Mouse (Mus musculus) B cell, adult 2 months (primary cell): ENCODE data around the gene Acy3.
"Not testable (repeated sequence)": the region's sequence is repeated elsewhere in the genome, so short reads cannot be mapped to it uniquely, and the experiment has no call there.

Experiments used
- DNase-seq, 2 experiments: peaks; one replicate each; pipeline ENCODE4 v3.0.0; 2022

Gene Acy3

DNA sequence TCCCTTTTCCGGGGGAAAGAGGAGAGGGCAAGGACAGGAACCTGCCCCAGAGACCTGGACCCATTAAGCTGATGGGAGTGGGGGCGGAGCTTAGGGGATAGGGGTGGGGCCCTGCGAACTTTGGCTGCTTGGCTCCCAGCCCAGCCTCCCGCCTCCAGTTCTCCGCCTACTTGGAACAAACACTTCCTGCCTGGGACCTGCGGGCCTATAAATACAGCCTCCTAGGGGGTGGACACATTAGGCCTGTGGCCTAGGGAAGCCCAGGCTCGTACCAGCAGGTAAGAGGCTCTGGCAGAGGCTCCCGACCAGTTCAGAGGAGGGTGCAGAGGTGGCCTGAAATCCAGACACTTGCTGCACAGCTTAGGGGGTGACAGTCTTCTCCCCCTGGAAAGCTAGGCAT lies at the start of gene Acy3:
Gene Acy3, plus strand, starts transcription at position 237 of the 400 bp plus-strand sequence.
- DNase-seq, result no peak

DNA sequence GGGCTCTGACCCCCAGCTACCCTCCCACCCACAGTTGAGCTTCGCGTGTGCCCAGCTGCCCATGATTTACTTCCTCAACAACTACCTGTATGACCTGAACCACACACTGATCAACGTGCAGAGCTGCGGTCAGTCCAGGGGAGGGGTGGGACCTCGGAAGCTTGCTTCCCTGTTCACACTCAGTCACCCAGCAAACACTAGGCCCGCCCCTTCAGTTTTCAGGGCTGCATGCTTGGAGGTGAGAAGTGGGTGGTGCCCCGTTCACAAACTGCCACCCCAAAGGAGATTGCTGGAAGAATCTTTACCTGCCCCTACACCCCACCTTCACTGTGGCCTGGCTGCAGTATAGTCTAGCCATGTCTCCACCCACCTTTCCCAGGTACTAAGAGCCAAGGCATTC lies 44.1 kb upstream of the Acy3 start:
- DNase-seq, result peak in 1 of 2 experiments; percentile 18

DNA sequence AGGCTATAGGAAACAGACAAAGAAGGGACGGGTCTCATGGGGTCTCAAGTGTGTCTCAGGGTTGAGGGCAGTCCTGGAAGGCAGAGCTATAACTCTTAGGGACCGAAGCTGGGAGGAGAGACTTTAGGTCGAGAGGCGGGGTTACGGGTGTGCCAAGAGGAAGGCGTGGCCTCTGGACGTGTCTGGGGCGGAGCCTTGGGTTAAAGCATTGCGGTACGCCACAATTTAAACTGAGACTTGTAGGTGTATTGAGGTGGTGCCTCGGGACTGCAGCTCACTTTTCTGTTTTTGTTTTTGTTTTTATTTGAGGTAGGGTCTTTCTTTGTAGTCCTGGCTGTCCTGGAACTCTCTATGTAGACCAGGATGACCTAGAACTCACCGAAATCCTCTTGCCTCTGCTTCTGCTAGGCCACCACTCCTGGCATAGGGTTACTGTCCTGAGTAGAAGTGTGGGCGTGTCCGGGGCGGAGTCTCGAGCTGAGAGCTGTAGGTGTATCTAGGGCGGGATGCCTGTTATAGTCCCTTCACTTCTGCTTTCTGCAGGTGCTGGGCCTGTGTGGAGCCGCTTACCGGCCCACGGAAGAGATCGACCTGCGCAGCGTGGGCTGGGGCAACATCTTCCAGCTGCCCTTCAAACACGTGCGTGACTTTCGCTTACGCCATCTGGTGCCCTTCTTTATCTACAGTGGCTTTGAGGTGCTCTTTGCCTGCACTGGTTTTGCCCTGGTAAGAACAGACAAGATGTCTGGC lies 43.2 kb upstream of the Acy3 start:
- DNase-seq, result peak; percentile 91 to 93

DNA sequence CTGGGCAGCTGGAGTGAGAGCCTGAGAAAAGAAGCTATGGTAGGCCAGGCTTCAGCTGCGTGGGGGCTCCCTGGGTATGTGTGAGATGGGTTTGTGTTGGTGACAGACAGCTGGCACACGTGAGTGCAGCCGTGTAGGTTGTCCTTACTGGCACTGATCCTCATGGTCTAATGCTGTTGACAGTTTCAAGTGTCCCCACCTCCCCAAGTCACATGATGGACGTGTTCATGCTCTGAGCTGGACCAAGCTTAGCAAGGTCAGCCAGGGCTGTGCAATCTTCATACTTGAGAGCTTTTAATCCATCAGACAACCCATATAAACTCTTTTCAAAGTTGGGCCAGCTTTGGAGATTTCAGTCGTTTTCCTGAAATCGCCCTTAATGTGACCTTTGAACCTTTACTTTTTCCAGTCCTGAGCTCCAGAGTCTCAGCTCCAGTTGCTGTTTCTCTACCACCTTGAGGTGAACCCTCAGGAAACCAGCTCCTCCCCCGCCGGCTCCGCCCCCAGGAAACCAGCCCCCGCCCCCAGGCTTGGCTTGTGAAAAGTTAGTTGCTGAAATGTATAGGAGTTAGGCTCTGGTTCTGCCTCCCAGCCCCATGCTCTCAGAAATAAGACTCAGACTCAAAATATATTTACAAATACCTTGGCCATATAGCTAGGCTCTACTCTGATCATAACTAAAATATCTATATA lies 40.4 kb upstream of the Acy3 start:
- peak; percentile 71 to 73 for DNase-seq

DNA sequence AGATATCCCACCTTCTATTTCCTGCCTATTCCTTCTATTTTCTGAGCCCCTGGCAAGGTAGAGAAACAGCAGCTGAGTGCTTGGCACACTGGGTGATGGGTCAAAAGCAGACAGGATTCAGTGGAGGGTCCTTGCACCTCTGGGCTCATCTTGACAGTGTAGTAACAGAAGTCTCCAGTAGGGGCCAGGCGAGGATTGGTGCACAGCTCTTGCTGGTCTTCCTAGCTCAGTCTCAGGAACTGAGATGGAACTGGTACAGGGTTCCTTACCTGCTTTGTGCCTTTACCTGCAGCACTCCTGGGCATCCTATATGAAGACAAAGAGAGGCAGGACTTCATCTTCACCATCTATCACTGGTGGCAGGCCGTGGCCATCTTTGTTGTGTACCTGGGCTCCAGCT lies 39.7 kb upstream of the Acy3 start:
- peak; percentile 76 to 80 for DNase-seq

DNA sequence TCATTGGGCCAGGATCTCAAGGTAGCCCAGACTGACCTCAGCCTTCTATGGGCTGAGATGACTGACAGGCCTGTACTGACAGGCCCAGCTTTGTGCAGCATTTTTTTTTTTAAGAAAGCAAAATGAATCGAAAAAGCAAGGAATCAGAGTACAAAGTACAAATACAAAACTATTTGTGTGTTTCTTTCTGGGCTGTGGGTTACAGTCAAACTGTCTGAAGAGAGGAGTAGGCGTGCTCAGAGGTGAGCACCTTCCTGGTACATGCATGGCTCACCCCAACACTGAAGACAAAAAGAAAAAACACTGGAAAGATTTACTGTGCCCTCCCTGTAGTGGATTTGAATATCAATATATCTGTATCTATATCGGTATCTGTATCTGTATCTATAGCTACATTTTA lies 38.6 kb upstream of the Acy3 start:
- no peak for DNase-seq

DNA sequence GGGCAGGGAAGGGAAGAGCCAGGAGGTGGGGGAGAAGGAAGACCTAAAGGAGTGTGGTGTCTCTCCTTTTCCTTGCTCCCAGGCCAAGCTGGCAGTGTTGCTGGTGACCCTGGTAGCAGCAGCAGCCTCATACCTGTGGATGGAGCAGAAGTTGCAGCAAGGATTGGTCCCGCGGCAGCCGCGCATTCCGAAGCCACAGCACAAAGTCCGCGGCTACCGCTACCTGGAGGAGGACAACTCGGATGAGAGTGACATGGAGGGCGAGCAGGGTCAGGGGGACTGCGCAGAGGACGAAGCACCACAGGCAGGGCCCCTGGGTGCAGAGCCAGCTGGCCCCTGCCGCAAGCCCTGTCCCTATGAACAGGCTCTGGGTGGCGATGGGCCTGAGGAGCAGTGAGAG lies 37.8 kb upstream of the Acy3 start:
- DNase-seq, result no peak

DNA sequence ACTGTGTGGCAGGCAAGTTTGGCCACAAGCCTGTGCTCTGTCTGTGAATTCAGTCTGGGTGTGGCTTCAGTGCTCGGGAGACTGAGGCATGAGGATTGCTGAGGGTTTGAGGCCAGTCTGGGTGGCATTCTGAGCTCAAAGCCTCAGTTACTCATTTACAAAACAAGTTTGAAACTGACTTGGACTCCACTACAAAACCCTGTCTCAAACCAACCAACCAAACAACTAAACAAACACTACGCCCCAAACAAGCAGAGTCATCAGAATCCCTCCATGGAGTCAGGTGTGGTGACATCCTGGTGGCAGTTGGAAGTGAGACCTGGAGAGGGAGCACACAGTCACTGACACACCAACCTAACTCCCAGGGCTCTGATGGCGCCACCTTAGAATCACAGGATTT lies 36.0 kb upstream of the Acy3 start:
- no peak for DNase-seq

DNA sequence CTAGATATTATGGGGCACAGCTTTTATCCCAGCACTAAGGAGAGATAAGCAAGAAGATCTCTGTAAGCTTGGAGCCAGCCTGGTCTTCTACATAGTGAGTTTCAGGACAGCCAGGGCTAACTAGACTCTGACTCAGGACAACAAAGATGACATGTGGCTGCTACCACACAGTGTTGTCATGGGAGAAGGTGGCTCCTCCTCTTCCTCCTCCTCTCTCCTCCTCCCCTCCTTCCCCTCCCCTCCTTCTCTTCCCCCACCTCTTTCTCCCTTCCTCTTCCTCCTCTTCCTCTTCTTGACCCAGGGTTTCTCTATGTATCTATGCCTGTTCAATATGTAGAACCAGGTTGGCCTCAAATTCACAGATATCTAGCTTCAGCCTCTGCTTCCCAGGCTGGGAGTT lies 34.9 kb upstream of the Acy3 start:
- no peak for DNase-seq

DNA sequence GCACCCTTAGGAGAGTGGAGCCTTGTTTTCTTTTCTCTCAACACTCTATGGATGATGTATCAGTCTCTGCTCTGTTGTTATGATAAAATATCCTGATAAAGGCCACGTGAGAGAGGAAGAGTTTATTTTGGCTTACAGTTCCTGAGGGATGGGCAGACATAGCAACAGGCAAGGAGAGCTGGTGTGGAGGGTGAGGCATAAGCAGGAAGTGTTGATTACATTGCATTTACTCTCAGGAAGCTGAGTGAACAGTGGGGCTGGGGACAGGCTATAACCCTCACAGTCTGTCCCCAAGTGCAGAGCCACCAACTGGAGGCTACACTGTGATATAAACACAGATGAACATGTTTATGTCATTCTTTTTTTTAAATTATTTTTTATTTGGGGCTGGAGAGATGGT lies 34.3 kb upstream of the Acy3 start:
- DNase-seq, result no peak

DNA sequence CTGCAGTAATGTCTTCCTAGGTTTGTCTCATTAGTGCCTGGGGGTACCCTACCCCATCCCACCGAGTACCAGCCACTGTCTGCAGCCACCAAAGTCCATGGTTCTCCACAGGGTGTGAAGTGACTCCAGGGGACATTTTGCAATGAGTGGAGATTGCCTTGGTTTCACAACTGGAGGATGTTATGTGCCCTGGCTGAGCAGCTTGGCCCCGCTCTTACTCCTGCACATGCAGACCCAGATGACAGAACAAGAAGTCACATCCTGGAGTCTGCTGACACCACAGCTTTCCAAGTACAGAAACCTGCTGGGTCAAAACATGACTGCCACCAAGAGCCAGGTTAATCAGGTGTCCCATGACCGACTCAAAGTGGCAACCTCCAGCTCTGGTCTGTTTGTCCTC lies 31.3 kb upstream of the Acy3 start:
- no peak for DNase-seq

DNA sequence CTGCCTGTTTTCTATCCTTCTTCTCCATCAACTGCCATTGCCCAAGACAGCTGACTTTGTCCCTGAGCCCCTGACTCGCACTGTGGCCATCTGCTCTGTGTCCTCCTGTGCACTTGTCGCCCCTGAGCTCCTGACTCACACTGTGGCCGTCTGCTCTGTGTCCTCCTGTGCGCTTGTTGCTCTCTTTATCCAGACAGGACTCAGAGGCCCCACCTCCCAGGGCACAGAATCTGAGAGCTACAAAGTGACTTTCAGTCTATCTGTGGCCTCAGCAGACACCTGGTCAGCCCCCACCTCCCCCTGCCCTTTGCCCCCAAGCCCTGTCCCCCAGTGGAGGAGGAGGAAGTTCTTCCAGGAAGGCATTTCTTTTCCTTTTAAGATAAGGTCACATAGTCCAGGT lies 30.6 kb upstream of the Acy3 start:
- no peak for DNase-seq

DNA sequence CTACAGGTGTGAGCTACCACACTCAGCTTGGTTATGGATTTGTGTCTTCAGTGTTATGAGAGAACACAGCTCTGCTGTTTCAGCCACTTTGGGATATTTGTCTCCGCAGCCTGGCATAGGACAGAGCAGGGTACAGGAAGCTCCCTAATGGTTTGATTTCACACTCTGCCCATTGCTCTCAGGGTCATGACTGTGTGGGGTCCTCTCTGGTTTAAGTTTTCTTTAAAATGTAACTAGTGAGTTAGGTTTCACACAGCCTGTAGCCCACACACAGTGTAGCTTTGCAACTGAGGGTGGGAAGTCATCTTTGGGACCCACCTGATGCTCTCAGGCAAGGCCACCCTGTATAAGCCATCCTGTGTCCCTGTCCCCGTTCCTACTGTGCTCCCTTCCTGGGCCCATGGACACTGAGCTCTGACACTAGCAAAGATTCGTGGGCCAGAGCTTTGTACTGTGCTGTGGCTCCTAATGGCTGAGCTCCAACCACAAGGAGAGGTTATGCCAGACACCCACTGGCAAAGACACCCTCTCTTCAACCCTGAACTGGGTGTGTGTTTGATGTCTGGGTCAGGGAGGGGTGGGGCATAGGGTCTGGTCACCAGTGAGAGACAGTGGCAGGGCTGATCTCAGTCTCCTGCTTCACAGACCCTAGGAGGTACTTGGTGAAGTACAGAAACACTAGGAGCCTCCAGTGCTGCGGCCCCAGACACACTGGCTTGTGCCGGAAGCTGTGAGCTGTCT lies 28.9 kb upstream of the Acy3 start:
- not testable (repeated sequence) for DNase-seq

DNA sequence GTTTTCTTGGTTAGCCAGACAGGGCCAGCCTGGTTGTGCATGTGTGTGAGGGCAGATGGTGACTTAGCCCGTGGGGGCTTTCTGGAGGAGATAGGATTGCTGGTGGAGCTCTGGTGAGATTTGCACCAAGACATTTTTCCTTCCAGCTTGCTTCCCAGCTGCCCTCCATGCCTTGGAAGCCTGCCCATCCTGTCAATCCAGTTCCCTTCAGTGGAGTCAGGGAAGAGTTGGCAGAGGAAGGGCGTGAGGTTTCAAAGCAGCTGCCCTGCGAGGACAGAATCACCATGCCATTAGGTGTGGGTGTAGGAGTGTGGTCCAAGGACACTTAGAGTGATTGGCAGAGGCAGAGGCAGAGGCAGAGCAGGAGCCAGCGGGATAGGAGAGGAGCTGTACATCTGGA lies 27.9 kb upstream of the Acy3 start, which contains the start of gene Aldh3b3:
Gene Aldh3b3, plus strand, starts transcription at position 176 of the 400 bp plus-strand sequence.
- DNase-seq, result no peak

DNA sequence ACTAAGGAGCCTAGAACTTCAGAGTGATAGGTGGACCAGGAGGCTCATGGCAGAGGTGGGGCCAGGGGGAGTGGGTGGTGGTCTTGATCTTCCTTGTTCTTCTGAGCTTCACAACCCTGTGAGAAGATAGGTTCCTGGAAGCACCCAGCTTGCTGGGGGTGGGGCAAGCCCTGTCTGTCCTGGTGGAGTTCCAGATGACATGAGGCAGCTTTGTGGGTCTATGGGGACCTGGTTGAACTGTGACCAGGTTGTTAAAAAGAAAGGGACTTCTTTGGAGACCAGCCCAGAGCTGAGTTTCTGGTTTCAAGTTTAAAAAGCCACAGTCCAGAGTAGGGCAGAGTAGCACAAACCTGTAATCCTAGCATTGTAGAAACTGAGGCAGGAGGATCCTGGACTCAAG lies 27.3 kb upstream of the Acy3 start:
- DNase-seq, result no peak

DNA sequence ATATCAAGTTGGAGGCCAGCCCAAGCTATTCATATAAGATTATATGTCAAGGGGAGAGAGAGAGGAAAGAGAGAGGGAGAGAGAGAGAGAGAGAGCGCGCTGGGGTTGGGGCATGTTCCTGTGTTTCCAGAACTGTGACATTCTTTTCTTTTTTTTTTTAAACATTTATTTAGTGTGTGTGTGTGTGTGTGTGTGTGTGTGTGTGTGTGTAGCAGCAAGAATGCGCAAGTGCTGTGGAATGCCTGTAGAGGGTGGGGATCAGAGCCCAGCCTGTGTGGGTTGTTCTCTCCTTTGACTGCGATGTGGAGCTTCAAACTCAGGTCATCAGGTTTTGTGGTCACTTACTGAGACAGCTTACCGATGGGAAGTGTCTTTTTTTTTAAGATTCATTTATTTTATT lies 26.2 kb upstream of the Acy3 start:
- DNase-seq, result no peak

DNA sequence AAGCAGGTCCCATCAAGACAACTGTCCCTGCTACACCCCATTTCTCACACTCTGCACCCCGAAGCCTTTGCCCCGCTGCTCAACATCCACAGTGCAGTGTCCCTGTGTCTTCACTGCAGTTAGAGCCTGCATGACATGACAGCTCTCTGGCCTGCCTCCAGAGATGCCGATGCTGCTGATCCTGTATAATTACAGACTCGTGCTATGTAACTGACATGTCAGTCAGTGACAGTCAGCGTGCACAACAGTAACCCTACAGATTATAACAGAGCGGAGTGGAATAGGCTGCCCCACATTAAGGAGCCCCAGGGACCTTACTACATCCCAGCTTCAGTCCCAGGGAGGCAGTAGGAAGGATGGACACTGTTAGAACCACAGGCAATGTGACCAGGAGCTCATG lies 24.6 kb upstream of the Acy3 start:
- DNase-seq, result not testable (repeated sequence)

DNA sequence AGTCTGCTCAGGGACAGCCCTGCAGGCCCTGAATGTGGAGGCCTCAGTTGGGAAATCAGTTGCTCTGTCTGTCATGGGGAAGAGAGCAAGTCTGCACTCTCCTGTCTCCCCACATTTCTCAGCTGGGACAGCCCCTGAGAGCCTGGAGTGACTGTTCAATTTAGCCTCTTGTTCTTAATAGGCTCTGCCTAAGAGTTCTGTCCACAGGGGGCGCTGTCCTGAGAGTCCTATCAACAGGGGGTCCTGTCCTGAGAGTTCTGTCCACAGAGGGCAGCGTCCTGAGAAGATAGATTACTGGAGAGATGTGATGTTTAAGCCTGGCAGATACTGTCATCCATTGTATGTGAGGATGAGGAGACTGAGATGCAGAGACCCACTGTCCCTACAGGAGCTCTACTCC lies 23.9 kb upstream of the Acy3 start:
- DNase-seq, result peak; percentile 51 to 52

DNA sequence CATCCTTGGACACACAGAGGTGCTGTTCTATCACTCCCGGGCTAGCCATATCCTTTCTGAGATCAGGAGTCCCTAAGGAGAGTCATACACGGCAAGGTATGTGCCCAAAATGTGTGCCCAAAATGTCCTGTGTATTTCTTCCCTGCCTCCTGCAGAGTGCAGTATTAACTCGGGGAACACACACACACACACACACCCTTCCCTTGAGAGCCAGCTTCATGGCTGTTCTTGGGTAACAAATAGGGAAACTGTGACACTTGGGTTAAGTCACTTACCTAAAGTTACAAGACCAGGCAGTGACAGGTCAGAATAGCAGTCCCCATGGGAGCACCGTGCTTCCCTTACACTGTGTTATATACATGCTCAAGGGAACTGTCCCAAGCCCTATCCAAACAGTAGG lies 22.3 kb upstream of the Acy3 start:
- DNase-seq, result no peak

DNA sequence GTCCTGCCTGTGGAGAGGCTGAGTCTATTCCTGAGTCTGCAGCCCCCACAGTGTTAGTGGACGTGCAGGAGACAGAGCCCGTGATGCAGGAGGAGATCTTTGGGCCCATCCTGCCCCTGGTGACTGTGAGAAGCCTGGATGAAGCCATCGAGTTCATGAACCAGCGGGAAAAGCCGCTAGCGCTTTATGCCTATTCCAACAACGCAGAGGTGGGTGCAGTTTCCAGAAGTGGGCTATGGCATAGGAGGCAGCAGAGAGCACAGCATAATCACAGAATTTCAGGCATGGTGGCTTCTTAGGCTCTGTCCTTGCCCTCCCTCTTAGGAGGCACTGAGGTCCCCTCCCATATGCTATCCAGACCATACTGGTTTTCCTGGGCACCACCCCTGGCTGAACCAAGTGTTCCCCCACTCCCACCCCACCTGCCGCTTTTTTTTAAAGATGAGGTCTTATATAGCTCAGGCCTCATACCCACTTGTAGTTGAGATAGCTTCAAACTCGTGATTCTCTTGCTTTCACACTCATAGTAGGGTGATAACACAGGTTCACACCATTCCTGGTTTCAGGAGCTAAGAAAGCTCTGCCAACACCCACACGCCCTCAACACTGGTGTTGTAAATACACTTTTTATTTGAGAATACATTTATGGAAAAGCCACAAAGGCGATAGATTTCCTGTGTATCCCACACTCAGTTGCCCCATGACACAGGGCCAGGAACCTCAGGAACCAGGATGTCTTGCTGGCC lies 19.9 kb upstream of the Acy3 start:
- no peak for DNase-seq

DNA sequence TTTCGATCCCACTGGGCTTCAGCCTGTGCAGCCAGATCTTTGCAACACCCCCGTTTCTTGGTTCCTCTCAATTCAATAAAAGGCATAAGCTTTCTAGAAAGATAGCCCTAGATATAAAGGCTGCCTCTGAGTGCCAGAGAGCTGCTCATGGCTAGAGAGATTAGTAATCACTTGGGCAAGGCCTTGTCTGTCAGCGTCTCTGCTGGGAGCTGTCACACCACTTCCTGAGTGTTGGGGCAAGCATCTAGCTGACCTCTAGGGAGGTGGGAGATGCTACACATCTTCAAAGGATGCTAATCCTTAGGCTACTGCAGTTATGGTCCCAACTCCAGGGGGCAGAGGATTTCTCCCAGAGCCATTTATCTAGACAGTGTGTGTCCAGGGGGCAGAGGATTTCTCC lies 19.1 kb upstream of the Acy3 start:
- DNase-seq, result no peak

DNA sequence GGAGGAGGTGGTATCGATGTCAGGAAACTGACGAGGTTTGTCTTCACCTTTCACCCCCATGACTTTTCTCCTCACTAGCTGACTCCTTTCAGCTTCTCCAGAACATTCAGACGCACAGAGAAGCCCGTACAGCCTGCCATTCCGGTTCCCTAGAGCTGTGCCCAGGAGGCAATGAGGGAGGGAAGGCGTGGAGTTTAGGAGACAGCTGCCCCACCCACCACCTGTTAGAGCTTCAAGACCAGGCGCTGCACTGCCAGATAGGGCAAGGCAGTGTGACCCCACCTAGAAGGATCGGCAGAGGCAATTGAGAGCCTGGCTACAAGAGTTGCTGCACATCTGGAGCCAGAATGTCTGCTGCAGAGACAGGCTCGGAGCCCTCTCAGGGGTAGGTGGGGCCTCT lies 14.1 kb upstream of the Acy3 start, which contains the start of gene Aldh3b2:
Gene Aldh3b2, plus strand, starts transcription at position 100 of the 400 bp plus-strand sequence.
- DNase-seq, result no peak

DNA sequence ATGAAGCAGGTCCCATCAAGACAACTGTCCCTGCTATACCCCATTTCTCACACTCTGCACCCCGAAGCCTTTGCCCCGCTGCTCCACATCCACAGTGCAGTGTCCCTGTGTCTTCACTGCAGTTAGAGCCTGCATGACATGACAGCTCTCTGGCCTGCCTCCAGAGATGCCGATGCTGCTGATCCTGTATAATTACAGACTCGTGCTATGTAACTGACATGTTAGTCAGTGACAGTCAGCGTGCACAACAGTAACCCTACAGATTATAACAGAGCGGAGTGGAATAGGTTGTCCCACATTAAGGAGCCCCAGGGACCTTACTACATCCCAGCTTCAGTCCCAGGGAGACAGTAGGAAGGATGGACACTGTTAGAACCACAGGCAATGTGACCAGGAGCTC lies 11.8 kb upstream of the Acy3 start:
- not testable (repeated sequence) for DNase-seq
